Mouse (Mus musculus) small intestine, adult 10 weeks (tissue): ENCODE data around the gene Gm14412. TPM values are rescaled to one million over a fixed set of nuclear protein-coding genes. Genes with fewer than 3 reads are reported as not detected.

ENCODE experiments used
- polyA plus RNA-seq: library from polyadenylated mRNA; stranded (reverse); fragments of 350-450 nt; fragmentation: Illumina TruSeq; extraction: RNeasy Lipid Tissue Mini Kit (QIAGEN cat#74804); gene quantifications from one replicate; pipeline ENCODE4 v1.2.3, GENCODE M21; 2014; ENCODE audit warnings: low replicate concordance

Gene Gm14412
- polyA plus RNA-seq, result 0.97 TPM

GRCm38 (mm10) chr2:177324257-177324733 lies at the start of gene Gm14412:
TSS of gene Gm14412 (minus strand) at chr2:177324307.

GRCm38 (mm10) chr2:177266936-177267335 lies 57.2 kb downstream of the Gm14412 start, which contains the start of gene Gm14409:
TSS of gene Gm14409 (minus strand) at chr2:177267036.

Other genes with a start within 250 kb of the Gm14412 start
- gene Gm14401, start 250.0 kb downstream of the Gm14412 start, polyA plus RNA-seq, result 0.67 TPM
- gene Gm14410, start 117.9 kb downstream of the Gm14412 start, polyA plus RNA-seq, result 45.6 TPM
- gene Gm14409, start 57.3 kb downstream of the Gm14412 start, polyA plus RNA-seq, result not detected
- gene Gm14418, start 74.0 kb upstream of the Gm14412 start, polyA plus RNA-seq, result 9.4 TPM
- 52.2 TPM for gene Zfp970, start 140.4 kb upstream of the Gm14412 start, polyA plus RNA-seq
- gene Gm14403, start 173.9 kb upstream of the Gm14412 start, polyA plus RNA-seq, result 16.9 TPM